Mouse (Mus musculus) heart, adult 2 months (tissue): ENCODE measurements around the gene Nptx1.

ENCODE experiments used
- CTCF ChIP-seq: fragments of 200-600 bp; IDR thresholded peaks from 2 replicates; pipeline ENCODE4 v1.8.1; 2022; ENCODE audit warnings: antibody characterized with exemption, mild to moderate bottlenecking, moderate library complexity
- EP300 ChIP-seq: fragments of 200-500 bp; IDR thresholded peaks from 2 replicates; pipeline ENCODE4 v1.6.1; 2011; ENCODE audit warnings: low read depth, low read length, control low read depth; ENCODE audit not compliant: insufficient read depth
- POLR2A ChIP-seq: fragments of 200-500 bp; IDR thresholded peaks from 2 replicates; pipeline ENCODE4 v1.6.1; 2011; ENCODE audit warnings: mild to moderate bottlenecking, low read depth, low read length, control low read depth; ENCODE audit not compliant: insufficient read depth

GRCm38 (mm10) chr11:119528930-119529329, 18.6 kb downstream of the Nptx1 start:
- TF ChIP-seq CTCF (no peak), POLR2A (no peak), EP300 (no peak)
